Mouse (Mus musculus) right cerebral cortex, postnatal 36 days (tissue): ENCODE data around the gene Fndc7.

Experiments
- DNase-seq, 2 experiments: peaks; one replicate each; pipeline ENCODE4 v3.0.0; 2022; ENCODE audit warnings: low spot score in 2 of 2, mixed read lengths in 1 of 2

Gene Fndc7

GRCm38 (mm10) chr3:108889908-108890307 is at the start of gene Fndc7:
Fndc7 (minus strand) TSS chr3:108890008.
- no peak for DNase-seq

- no peak for DNase-seq
Measured at GRCm38 (mm10) chr3:108939573-108939972, 49.8 kb upstream of the Fndc7 start, which contains the start of gene Henmt1. Henmt1 (plus strand) TSS chr3:108939873.

GRCm38 (mm10) chr3:108938691-108939090 is 48.9 kb upstream of the Fndc7 start:
- DNase-seq, result no peak

GRCm38 (mm10) chr3:108933557-108933956 is 43.7 kb upstream of the Fndc7 start:
- no peak for DNase-seq

GRCm38 (mm10) chr3:108926308-108926707 is 36.5 kb upstream of the Fndc7 start:
- DNase-seq, result no peak

GRCm38 (mm10) chr3:108925677-108926076 is 35.9 kb upstream of the Fndc7 start:
- DNase-seq, result no peak

- no peak for DNase-seq
Measured at GRCm38 (mm10) chr3:108921822-108922221, 32.0 kb upstream of the Fndc7 start.

- DNase-seq, result no peak
Measured at GRCm38 (mm10) chr3:108920442-108921070, 30.7 kb upstream of the Fndc7 start.

- no peak for DNase-seq
Measured at GRCm38 (mm10) chr3:108918852-108919251, 29.0 kb upstream of the Fndc7 start.

- no peak for DNase-seq
Measured at GRCm38 (mm10) chr3:108917986-108918385, 28.2 kb upstream of the Fndc7 start.

- DNase-seq, result no peak
Measured at GRCm38 (mm10) chr3:108916857-108917256, 27.0 kb upstream of the Fndc7 start.

- DNase-seq, result no peak
Measured at GRCm38 (mm10) chr3:108915999-108916398, 26.2 kb upstream of the Fndc7 start.

- DNase-seq, result peak; percentile 93 to 96
Measured at GRCm38 (mm10) chr3:108911548-108912413, 22.0 kb upstream of the Fndc7 start, which contains the start of gene Prpf38b. Prpf38b (minus strand) TSS chr3:108911727.

- peak; percentile 32 to 34 for DNase-seq
Measured at GRCm38 (mm10) chr3:108911081-108911547, 21.3 kb upstream of the Fndc7 start.

GRCm38 (mm10) chr3:108910303-108911080 is 20.7 kb upstream of the Fndc7 start:
- no peak for DNase-seq

- DNase-seq, result no peak
Measured at GRCm38 (mm10) chr3:108902934-108903333, 13.1 kb upstream of the Fndc7 start.

- no peak for DNase-seq
Measured at GRCm38 (mm10) chr3:108902038-108902437, 12.2 kb upstream of the Fndc7 start.

GRCm38 (mm10) chr3:108900681-108901080 is 10.9 kb upstream of the Fndc7 start:
- no peak for DNase-seq

GRCm38 (mm10) chr3:108900147-108900546 is 10.3 kb upstream of the Fndc7 start:
- DNase-seq, result no peak

GRCm38 (mm10) chr3:108898640-108899039 is 8.8 kb upstream of the Fndc7 start:
- DNase-seq, result no peak

GRCm38 (mm10) chr3:108892914-108893313 is 3.1 kb upstream of the Fndc7 start:
- no peak for DNase-seq

GRCm38 (mm10) chr3:108892080-108892479 is 2.3 kb upstream of the Fndc7 start:
- no peak for DNase-seq
